Comparison of ENCODE assay signal across 17 mouse cellular contexts in genomic region chr1:33003992-33004391, GRCm38 (mm10).
"Had no signal": no experiment of that assay in that cellular context is flagged by ENCODE, and none has a peak within 500 bp of the region (broad histone marks: within the 10 kb centered on the region; RNA-seq: fewer than 3 reads in every experiment).

No protein-coding gene starts in this region.

- H3K4me3 ChIP-seq: liver, embryonic 15.5 days; lung, embryonic 15.5 days; megakaryocyte, embryonic 14.5 days; midbrain, embryonic 13.5 days; midbrain, embryonic 15.5 days; neural tube, embryonic 12.5 days; stomach, embryonic 15.5 days had no signal

- H3K4me2 ChIP-seq: liver, embryonic 15.5 days; lung, embryonic 15.5 days; midbrain, embryonic 11.5 days; midbrain, embryonic 13.5 days; midbrain, embryonic 15.5 days; neural tube, embryonic 12.5 days; stomach, embryonic 15.5 days had no signal

- H3K9me3 ChIP-seq: liver, embryonic 15.5 days; lung, embryonic 15.5 days; midbrain, embryonic 13.5 days; midbrain, embryonic 15.5 days; neural tube, embryonic 12.5 days; stomach, embryonic 15.5 days had no signal

- H3K4me1 ChIP-seq: liver, embryonic 15.5 days; lung, embryonic 15.5 days; megakaryocyte, embryonic 14.5 days; midbrain, embryonic 13.5 days; midbrain, embryonic 15.5 days; neural tube, embryonic 12.5 days; stomach, embryonic 15.5 days had no signal

- H3K27me3 ChIP-seq: liver, embryonic 15.5 days; lung, embryonic 15.5 days; megakaryocyte, embryonic 14.5 days; midbrain, embryonic 13.5 days; midbrain, embryonic 15.5 days; neural tube, embryonic 12.5 days; stomach, embryonic 15.5 days had no signal

- H3K9ac ChIP-seq: liver, embryonic 15.5 days; liver, postnatal 0 days; lung, embryonic 15.5 days; midbrain, embryonic 13.5 days; midbrain, embryonic 15.5 days; neural tube, embryonic 12.5 days; stomach, embryonic 15.5 days had no signal

- H3K36me3 ChIP-seq: liver, embryonic 15.5 days; lung, embryonic 15.5 days; midbrain, embryonic 13.5 days; midbrain, embryonic 15.5 days; neural tube, embryonic 12.5 days; stomach, embryonic 15.5 days had no signal

- ATAC-seq: liver, postnatal 0 days; midbrain, embryonic 13.5 days; midbrain, embryonic 15.5 days had no signal

- DNase-seq: liver, postnatal 0 days; lung, postnatal 14 days; lung, postnatal 36 days; right cerebral cortex, postnatal 14 days; thymus, adult 2 months; thymus, postnatal 25 days; thymus, postnatal 4 days had no signal

- H3K27ac ChIP-seq: liver, embryonic 15.5 days; lung, embryonic 15.5 days; macrophage; midbrain, embryonic 13.5 days; midbrain, embryonic 15.5 days; neural tube, embryonic 12.5 days; stomach, embryonic 15.5 days; stomach, postnatal 0 days had no signal
